Mouse (Mus musculus) thymus, postnatal 36 days (tissue): ENCODE data around the gene Ppp1r27.
"Not testable (repeated sequence)": the region's sequence is repeated elsewhere in the genome, so short reads cannot be mapped to it uniquely, and the experiment has no call there.

ENCODE experiments used
- DNase-seq, 2 experiments: peaks; one replicate each; pipeline ENCODE4 v3.0.0; 2022; ENCODE audit warnings: mixed read lengths in 2 of 2

Gene Ppp1r27

GRCm38 (mm10) chr11:120541907-120542306 is 9.0 kb downstream of the Ppp1r27 start:
- DNase-seq, result peak; percentile 29 to 32

DNA sequence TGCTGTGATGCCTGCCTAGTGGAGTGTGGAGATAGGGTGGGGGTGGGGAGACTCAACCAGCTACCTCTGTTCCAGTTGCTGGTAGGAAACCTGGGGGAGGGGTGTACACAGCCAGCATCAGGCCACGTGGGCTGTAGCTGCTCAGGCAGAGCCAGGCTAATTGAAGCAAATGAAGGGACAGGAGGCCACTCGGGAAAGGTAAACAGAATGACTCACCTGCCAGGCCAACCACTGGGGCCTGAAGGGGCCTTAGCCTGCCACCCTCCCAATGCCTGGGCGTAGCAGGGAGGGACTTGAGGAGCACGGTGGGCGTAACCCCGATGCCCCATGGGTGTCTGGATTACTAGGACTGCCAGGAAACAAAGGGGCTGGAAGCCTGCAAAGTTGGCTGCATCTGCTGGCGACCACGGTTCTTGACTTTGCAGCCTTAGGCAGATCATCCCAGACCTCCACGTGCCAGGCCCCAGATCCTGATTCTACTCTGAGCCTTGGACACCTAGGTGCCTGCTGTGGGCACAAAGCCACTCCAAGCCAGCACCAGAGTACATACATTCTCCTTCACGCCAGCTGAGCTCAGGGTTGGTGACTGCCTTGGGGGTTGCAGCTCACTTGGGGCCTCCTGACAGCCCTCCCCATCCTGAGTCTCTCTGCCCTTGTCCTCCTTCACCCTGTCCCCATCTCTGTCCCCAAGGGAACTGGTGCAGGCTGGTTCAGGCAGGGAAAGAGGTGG is 11.5 kb downstream of the Ppp1r27 start:
- DNase-seq, result no peak

DNA sequence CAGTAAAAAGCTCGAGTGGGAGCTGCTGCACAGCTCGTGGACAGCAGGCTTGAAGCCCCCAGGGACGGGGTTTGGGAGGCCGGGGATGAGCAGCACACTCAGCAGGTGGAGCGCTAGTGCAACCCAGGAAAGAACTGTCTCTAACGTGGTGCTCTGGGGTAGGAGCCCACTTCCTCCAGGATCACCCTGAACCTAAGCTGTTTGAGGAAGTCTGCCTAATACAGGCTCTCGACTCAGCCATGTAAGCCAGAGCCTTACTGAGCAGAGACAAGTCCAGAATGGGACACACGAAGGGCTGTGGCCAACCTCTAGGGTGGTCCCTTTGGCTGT is 12.0 kb downstream of the Ppp1r27 start:
- no peak for DNase-seq

GRCm38 (mm10) chr11:120538485-120538884 is 12.4 kb downstream of the Ppp1r27 start:
- DNase-seq, result no peak

- no peak for DNase-seq
Observed at GRCm38 (mm10) chr11:120535804-120536203, 15.1 kb downstream of the Ppp1r27 start.

- DNase-seq, result no peak
Observed at GRCm38 (mm10) chr11:120535145-120535544, 15.8 kb downstream of the Ppp1r27 start.

DNA sequence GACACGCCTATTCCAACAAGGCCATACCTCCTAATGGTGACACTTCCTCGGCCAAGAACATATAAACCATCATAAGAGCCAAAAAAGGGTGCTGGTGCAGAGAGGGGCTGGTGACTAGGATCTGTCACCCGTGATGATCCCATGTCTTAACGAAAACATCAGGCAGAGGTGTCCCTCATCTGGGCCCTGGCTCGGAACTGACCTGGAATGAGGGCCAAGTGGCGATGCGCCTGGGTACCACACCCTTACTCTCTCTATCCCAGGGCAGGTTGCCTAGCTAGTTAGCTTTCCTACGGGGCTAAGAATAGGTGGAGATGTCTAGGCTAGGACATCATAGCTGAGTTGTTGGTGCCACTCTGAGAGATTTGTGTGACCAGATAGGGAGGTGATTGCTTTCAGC is 16.8 kb downstream of the Ppp1r27 start:
- DNase-seq, result no peak

DNA sequence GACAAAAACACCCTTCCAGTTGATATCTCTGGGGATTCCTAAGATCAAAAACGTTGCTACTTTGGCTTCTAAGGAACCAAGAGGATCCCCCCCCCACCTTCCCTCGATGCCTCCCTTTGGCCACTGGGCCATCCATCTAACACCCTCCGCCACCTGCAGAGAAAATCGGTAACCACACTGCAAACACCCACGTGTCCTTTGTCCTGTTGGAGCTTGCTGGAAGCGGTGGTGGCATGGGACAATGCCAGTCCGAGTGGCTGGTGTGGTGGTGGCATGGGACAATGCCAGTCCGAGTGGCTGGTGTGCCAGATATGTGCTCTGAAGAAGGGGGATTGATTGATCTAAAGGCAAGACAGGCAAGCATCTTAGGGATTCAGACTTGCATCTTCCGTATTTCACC is 19.3 kb downstream of the Ppp1r27 start:
- DNase-seq, result no peak

- no peak for DNase-seq
Observed at GRCm38 (mm10) chr11:120530085-120530964, 20.6 kb downstream of the Ppp1r27 start, which contains the start of gene Gcgr. Gene Gcgr (plus strand): TSS chr11:120530699.

- DNase-seq, result no peak
Observed at GRCm38 (mm10) chr11:120528903-120529302, 22.0 kb downstream of the Ppp1r27 start.

- no peak for DNase-seq
Observed at GRCm38 (mm10) chr11:120527690-120528354, 23.1 kb downstream of the Ppp1r27 start.

- no peak for DNase-seq
Observed at GRCm38 (mm10) chr11:120525959-120526358, 25.0 kb downstream of the Ppp1r27 start.

DNA sequence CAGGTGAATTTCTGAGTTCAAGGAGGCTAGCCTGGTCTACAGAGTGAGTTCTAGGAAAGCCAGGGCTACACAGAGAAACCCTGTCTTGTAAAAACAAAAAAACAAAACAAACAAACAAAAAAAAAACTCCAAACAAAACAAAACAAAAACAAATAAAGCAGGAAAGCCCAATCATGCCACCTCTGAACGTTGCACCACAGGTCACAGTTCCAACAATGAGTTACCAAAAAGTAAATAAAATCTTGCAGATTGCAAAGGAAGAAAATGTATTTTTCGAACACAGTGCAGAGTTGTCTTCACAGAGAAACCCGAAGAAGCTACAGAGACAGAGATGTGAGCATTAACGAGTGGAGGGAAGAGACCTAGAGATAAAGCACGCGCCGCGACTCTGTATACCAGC is 28.4 kb downstream of the Ppp1r27 start:
- DNase-seq, result no peak

GRCm38 (mm10) chr11:120520967-120521540 is 29.9 kb downstream of the Ppp1r27 start:
- no peak for DNase-seq

DNA sequence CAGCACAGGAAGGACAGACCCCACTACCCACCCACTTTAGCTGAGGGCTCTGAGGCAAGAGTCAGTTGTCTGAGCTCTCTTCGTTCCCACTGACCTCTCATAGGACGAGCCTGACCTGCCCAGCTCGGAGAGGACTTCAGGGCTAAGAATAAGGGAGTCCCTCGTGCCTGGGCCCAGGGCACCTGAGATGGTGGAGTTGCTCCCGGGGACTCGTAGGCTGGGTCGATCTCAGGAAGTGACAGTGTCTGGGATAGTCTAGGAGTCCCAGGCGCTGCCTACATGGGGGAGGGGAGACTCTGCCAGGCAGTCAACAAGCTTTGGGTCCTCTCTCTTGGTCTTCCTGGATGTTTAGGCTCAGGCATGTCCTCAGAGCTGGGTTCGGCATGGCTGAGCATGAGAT is 30.4 kb downstream of the Ppp1r27 start:
- DNase-seq, result no peak

DNA sequence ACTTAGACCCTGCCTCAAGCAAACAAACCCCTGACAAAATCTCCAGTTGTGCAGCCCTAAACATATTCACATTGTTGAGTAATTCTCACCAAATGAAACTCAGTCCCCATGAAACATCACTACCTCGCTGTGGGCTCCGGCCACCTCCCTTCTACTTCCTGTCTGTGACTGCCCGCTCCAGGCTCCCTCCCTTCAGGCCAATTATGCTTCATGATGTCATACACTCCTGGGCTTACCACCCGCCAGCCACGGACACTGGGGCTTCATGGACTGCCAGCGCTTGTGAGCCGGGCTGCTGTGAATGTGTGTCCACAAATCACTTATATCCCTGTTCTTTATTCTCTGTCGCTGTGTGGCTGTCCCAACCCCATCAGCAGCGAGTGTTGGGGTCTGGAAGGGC is 31.2 kb downstream of the Ppp1r27 start:
- DNase-seq, result no peak

- DNase-seq, result no peak
Observed at GRCm38 (mm10) chr11:120518558-120518957, 32.4 kb downstream of the Ppp1r27 start.

- DNase-seq, result no peak
Observed at GRCm38 (mm10) chr11:120518027-120518426, 32.9 kb downstream of the Ppp1r27 start.

- no peak for DNase-seq
Observed at GRCm38 (mm10) chr11:120517147-120517546, 33.8 kb downstream of the Ppp1r27 start.

GRCm38 (mm10) chr11:120515611-120516010 is 35.3 kb downstream of the Ppp1r27 start:
- DNase-seq, result peak; percentile 79 to 83

GRCm38 (mm10) chr11:120514262-120514661 is 36.7 kb downstream of the Ppp1r27 start:
- DNase-seq, result not testable (repeated sequence)

- DNase-seq, result no peak
Observed at GRCm38 (mm10) chr11:120512790-120513453, 38.0 kb downstream of the Ppp1r27 start.
